Mouse (Mus musculus): ENCODE data around the gene Acads. TPM values are rescaled to one million over a fixed set of nuclear protein-coding genes. Genes with fewer than 3 reads are reported as not detected.
"Not testable (repeated sequence)": the region's sequence is repeated elsewhere in the genome, so short reads cannot be mapped to it uniquely, and the experiment has no call there.

The Acads gene
- polyA plus RNA-seq, 1 experiment from 2014 or later: 46.9 TPM

- TF ChIP-seq CTCF (IDR thresholded peaks at IDR 0.05; ENCODE audit: low read depth): no peak
- Histone ChIP-seq H3K9me3 (ENCODE audit: low read depth, low read length) (no peaks in the 10 kb centered on the region), H3K4me3 (ENCODE audit: low read depth, low read length) (no peak overlapping the region), H3K4me2 (no peak overlapping the region), H3K27ac (ENCODE audit: low read depth) (no peak overlapping the region), H3K36me3 (ENCODE audit: insufficient read depth) (peaks cover 46% of the 10 kb centered on the region), H3K27me3 (ENCODE audit: insufficient read depth, low read length) (no peaks in the 10 kb centered on the region), H3K4me1 (ENCODE audit: insufficient read depth) (peaks cover 2% of the 10 kb centered on the region; the same call in 1 of the 2 replicates), H3K9ac (no peak overlapping the region)
- 93% methylated on average over 8 of the region's 8 CpGs for WGBS
- DNase-seq (no peak), ATAC-seq (ENCODE audit: insufficient read depth) (no peak)
Observed at GRCm38 (mm10) chr5:115114501-115114900, 4.6 kb downstream of the Acads start.

GRCm38 (mm10) chr5:115113244-115113643, 5.9 kb downstream of the Acads start:
- ATAC-seq (ENCODE audit: insufficient read depth) (no peak), DNase-seq (no peak)
- no peak overlapping the region for H3K27ac ChIP-seq (ENCODE audit: low read depth)
- no peak overlapping the region for H3K4me3 ChIP-seq (ENCODE audit: low read depth, low read length)
- WGBS: 95% methylated on average over 12 of the region's 12 CpGs
- H3K4me1 ChIP-seq (ENCODE audit: insufficient read depth): no peaks in the 10 kb centered on the region
- no peak overlapping the region for H3K4me2 ChIP-seq
- H3K27me3 ChIP-seq (ENCODE audit: insufficient read depth, low read length): no peaks in the 10 kb centered on the region
- H3K9ac ChIP-seq: no peak overlapping the region
- peaks cover 46% of the 10 kb centered on the region for H3K36me3 ChIP-seq (ENCODE audit: insufficient read depth)
- TF ChIP-seq CTCF (IDR thresholded peaks at IDR 0.05; ENCODE audit: low read depth): no peak
- no peaks in the 10 kb centered on the region for H3K9me3 ChIP-seq (ENCODE audit: low read depth, low read length)

GRCm38 (mm10) chr5:115111156-115111555, 8.0 kb downstream of the Acads start:
- no peak overlapping the region for H3K4me3 ChIP-seq (ENCODE audit: low read depth, low read length)
- no peaks in the 10 kb centered on the region for H3K9me3 ChIP-seq (ENCODE audit: low read depth, low read length)
- ATAC-seq (ENCODE audit: insufficient read depth) (no peak), DNase-seq (no peak)
- WGBS: 88% methylated on average over 8 of the region's 8 CpGs
- H3K27ac ChIP-seq (ENCODE audit: low read depth): no peak overlapping the region
- H3K36me3 ChIP-seq (ENCODE audit: insufficient read depth): peaks cover 36% of the 10 kb centered on the region
- H3K9ac ChIP-seq: no peak overlapping the region
- H3K4me1 ChIP-seq (ENCODE audit: insufficient read depth): no peaks in the 10 kb centered on the region
- no peaks in the 10 kb centered on the region for H3K27me3 ChIP-seq (ENCODE audit: insufficient read depth, low read length)
- H3K4me2 ChIP-seq: no peak overlapping the region
- TF ChIP-seq CTCF (IDR thresholded peaks at IDR 0.05; ENCODE audit: low read depth): no peak

GRCm38 (mm10) chr5:115103253-115103652, 15.9 kb downstream of the Acads start:
- H3K4me3 ChIP-seq (ENCODE audit: low read depth, low read length); H3K4me2 ChIP-seq; DNase-seq; ATAC-seq (ENCODE audit: insufficient read depth); H3K9me3 ChIP-seq (ENCODE audit: low read depth, low read length); H3K27ac ChIP-seq (ENCODE audit: low read depth); H3K9ac ChIP-seq; H3K27me3 ChIP-seq (ENCODE audit: insufficient read depth, low read length); H3K4me1 ChIP-seq (ENCODE audit: insufficient read depth): not testable (repeated sequence)
- 94% methylated on average over 23 of the region's 23 CpGs for WGBS
- peaks cover 27% of the 10 kb centered on the region for H3K36me3 ChIP-seq (ENCODE audit: insufficient read depth)

- H3K36me3 ChIP-seq (ENCODE audit: insufficient read depth): peaks cover 37% of the 10 kb centered on the region
- H3K27ac ChIP-seq (ENCODE audit: low read depth): no peak overlapping the region
- TF ChIP-seq CTCF (IDR thresholded peaks at IDR 0.05; ENCODE audit: low read depth): no peak
- DNase-seq: no peak
- no peaks in the 10 kb centered on the region for H3K9me3 ChIP-seq (ENCODE audit: low read depth, low read length)
- 76% methylated on average over 2 of the region's 2 CpGs for WGBS
- H3K9ac ChIP-seq: no peak overlapping the region
- H3K27me3 ChIP-seq (ENCODE audit: insufficient read depth, low read length): no peaks in the 10 kb centered on the region
- H3K4me3 ChIP-seq (ENCODE audit: low read depth, low read length): no peak overlapping the region
- no peaks in the 10 kb centered on the region for H3K4me1 ChIP-seq (ENCODE audit: insufficient read depth)
- ATAC-seq (ENCODE audit: insufficient read depth): no peak
- no peak overlapping the region for H3K4me2 ChIP-seq
Observed at GRCm38 (mm10) chr5:115102231-115102630, 16.9 kb downstream of the Acads start.

- no peak overlapping the region for H3K4me2 ChIP-seq
- H3K4me3 ChIP-seq (ENCODE audit: low read depth, low read length): no peak overlapping the region
- TF ChIP-seq CTCF (IDR thresholded peaks at IDR 0.05; ENCODE audit: low read depth): no peak
- no peak overlapping the region for H3K27ac ChIP-seq (ENCODE audit: low read depth)
- DNase-seq (no peak), ATAC-seq (ENCODE audit: insufficient read depth) (no peak)
- no peaks in the 10 kb centered on the region for H3K4me1 ChIP-seq (ENCODE audit: insufficient read depth)
- no peaks in the 10 kb centered on the region for H3K9me3 ChIP-seq (ENCODE audit: low read depth, low read length)
- H3K9ac ChIP-seq: no peak overlapping the region
- peaks cover 52% of the 10 kb centered on the region for H3K36me3 ChIP-seq (ENCODE audit: insufficient read depth)
- H3K27me3 ChIP-seq (ENCODE audit: insufficient read depth, low read length): no peaks in the 10 kb centered on the region
- 72% methylated on average over 6 of the region's 6 CpGs for WGBS
Observed at GRCm38 (mm10) chr5:115100473-115100872, 18.7 kb downstream of the Acads start.

GRCm38 (mm10) chr5:115099991-115100390, 19.2 kb downstream of the Acads start:
- H3K36me3 ChIP-seq (ENCODE audit: insufficient read depth): peaks cover 57% of the 10 kb centered on the region
- WGBS: 70% methylated on average over 9 of the region's 9 CpGs

GRCm38 (mm10) chr5:115099530-115099929, 19.6 kb downstream of the Acads start:
- Histone ChIP-seq H3K36me3 (ENCODE audit: insufficient read depth) (peaks cover 62% of the 10 kb centered on the region), H3K9ac (no peak overlapping the region)

More at GRCm38 (mm10) chr5:115099991-115100390, 19.2 kb downstream of the Acads start:
- Histone ChIP-seq H3K27ac (ENCODE audit: low read depth) (no peak overlapping the region), H3K9me3 (ENCODE audit: low read depth, low read length) (no peaks in the 10 kb centered on the region), H3K4me3 (ENCODE audit: low read depth, low read length) (no peak overlapping the region), H3K4me1 (ENCODE audit: insufficient read depth) (no peaks in the 10 kb centered on the region), H3K27me3 (ENCODE audit: insufficient read depth, low read length) (no peaks in the 10 kb centered on the region), H3K4me2 (no peak overlapping the region), H3K9ac (no peak overlapping the region)
- no peak for DNase-seq
- no peak for TF ChIP-seq CTCF (IDR thresholded peaks at IDR 0.05; ENCODE audit: low read depth)
- no peak for ATAC-seq (ENCODE audit: insufficient read depth)

More at GRCm38 (mm10) chr5:115099530-115099929, 19.6 kb downstream of the Acads start:
- Histone ChIP-seq H3K27ac (ENCODE audit: low read depth) (no peak overlapping the region), H3K4me3 (ENCODE audit: low read depth, low read length) (no peak overlapping the region), H3K4me2 (no peak overlapping the region), H3K27me3 (ENCODE audit: insufficient read depth, low read length) (no peaks in the 10 kb centered on the region), H3K4me1 (ENCODE audit: insufficient read depth) (no peaks in the 10 kb centered on the region), H3K9me3 (ENCODE audit: low read depth, low read length) (no peaks in the 10 kb centered on the region)
- no peak for TF ChIP-seq CTCF (IDR thresholded peaks at IDR 0.05; ENCODE audit: low read depth)
- ATAC-seq (ENCODE audit: insufficient read depth) (no peak), DNase-seq (no peak)
- 79% methylated on average over 5 of the region's 5 CpGs for WGBS
